ENCODE assay signal across 17 mouse cellular contexts in genomic region chr16:95903383-95903913, GRCm38 (mm10).
DNase-seq lines count a peak whose midpoint lies in the region; ATAC-seq lines count a peak whose summit lies in the region.
"Had no signal": no experiment of that assay in that cellular context is flagged by ENCODE, and none has a peak within 500 bp of the region (broad histone marks: within the 10 kb centered on the region; RNA-seq: fewer than 3 reads in every experiment).

No protein-coding gene starts in this region.

- intact Hi-C loops in left cerebral cortex, postnatal 4 days (cut with DNase I), result no loop called here

- H3K4me1 ChIP-seq in heart, embryonic 15.5 days (replicated peaks), result no peaks in the 10 kb centered on the region
- H3K4me1 ChIP-seq in megakaryocyte, embryonic 14.5 days, result peaks cover 21% of the 10 kb centered on the region
- no peaks in the 10 kb centered on the region for H3K4me1 ChIP-seq in midbrain, embryonic 13.5 days (replicated peaks)
- H3K4me1 ChIP-seq: forebrain, embryonic 13.5 days; liver, embryonic 13.5 days; stomach, embryonic 15.5 days had no signal

- H3K4me2 ChIP-seq in heart, embryonic 15.5 days, result no peak overlapping the region
- no peak overlapping the region for H3K4me2 ChIP-seq in midbrain, embryonic 13.5 days (replicated peaks)
- H3K4me2 ChIP-seq: forebrain, embryonic 13.5 days; liver, embryonic 13.5 days; stomach, embryonic 15.5 days had no signal

- 0 out of 2 replicates have a peak, but pooled peaks have one; percentile 43 for ATAC-seq in heart, embryonic 15.5 days (replicated peaks; ENCODE audit: insufficient number of reproducible peaks, insufficient read depth, low FRiP score, low read depth)
- no peak for ATAC-seq in megakaryocyte, adult 5-6 weeks (ENCODE audit: poor library complexity, severe bottlenecking)
- ATAC-seq in midbrain, embryonic 13.5 days, result no peak
- ATAC-seq: forebrain, embryonic 13.5 days had no signal

- WGBS in heart, embryonic 15.5 days, result 45% methylated on average over 3 of the region's 3 CpGs
- 71% methylated on average over 3 of the region's 3 CpGs for WGBS in midbrain, embryonic 13.5 days

- no peaks in the 10 kb centered on the region for H3K36me3 ChIP-seq in heart, embryonic 15.5 days
- no peaks in the 10 kb centered on the region for H3K36me3 ChIP-seq in megakaryocyte, embryonic 14.5 days (replicated peaks; ENCODE audit: low read length)
- no peaks in the 10 kb centered on the region for H3K36me3 ChIP-seq in midbrain, embryonic 13.5 days
- H3K36me3 ChIP-seq: liver, embryonic 13.5 days; stomach, embryonic 15.5 days had no signal

- DNase-seq in heart, adult 9 months (ENCODE audit: low spot score in 2 of 2), result no peak
- DNase-seq in MEL-GATA-1-ER (ENCODE audit: extremely low read depth, low read depth), result peak; percentile 26
- DNase-seq in thymus, postnatal 14 days, result peak; percentile 61
- DNase-seq in left cerebral cortex, postnatal 4 days, result no peak
- DNase-seq: adrenal gland, postnatal 14 days; cerebellum, adult 2 months; heart, postnatal 36 days; layer of hippocampus, adult 9-11 months; liver, embryonic 13.5 days; right cerebral cortex, postnatal 4 days had no signal

- no peaks in the 10 kb centered on the region for H3K9me3 ChIP-seq in heart, embryonic 15.5 days (replicated peaks)
- no peaks in the 10 kb centered on the region for H3K9me3 ChIP-seq in megakaryocyte, embryonic 14.5 days
- H3K9me3 ChIP-seq in midbrain, embryonic 13.5 days, result no peaks in the 10 kb centered on the region
- H3K9me3 ChIP-seq: forebrain, embryonic 13.5 days; liver, embryonic 13.5 days; stomach, embryonic 15.5 days had no signal

- H3K4me3 ChIP-seq in heart, embryonic 15.5 days, result no peak overlapping the region
- peak overlapping the region; percentile 4 for H3K4me3 ChIP-seq in megakaryocyte, embryonic 14.5 days (replicated peaks)
- H3K4me3 ChIP-seq in midbrain, embryonic 13.5 days (replicated peaks), result no peak overlapping the region
- H3K4me3 ChIP-seq: forebrain, embryonic 13.5 days; liver, embryonic 13.5 days; stomach, embryonic 15.5 days had no signal

- no peak overlapping the region for H3K9ac ChIP-seq in heart, embryonic 15.5 days
- H3K9ac ChIP-seq in midbrain, embryonic 13.5 days (replicated peaks), result no peak overlapping the region
- H3K9ac ChIP-seq: forebrain, embryonic 13.5 days; liver, embryonic 13.5 days; stomach, embryonic 15.5 days had no signal

- H3K27me3 ChIP-seq in heart, embryonic 15.5 days, result no peaks in the 10 kb centered on the region
- peaks cover 44% of the 10 kb centered on the region for H3K27me3 ChIP-seq in megakaryocyte, embryonic 14.5 days (replicated peaks)
- no peaks in the 10 kb centered on the region for H3K27me3 ChIP-seq in midbrain, embryonic 13.5 days
- H3K27me3 ChIP-seq: forebrain, embryonic 13.5 days; liver, embryonic 13.5 days; stomach, embryonic 15.5 days had no signal

- no peak overlapping the region for H3K27ac ChIP-seq in heart, embryonic 15.5 days
- H3K27ac ChIP-seq in midbrain, embryonic 13.5 days, result no peak overlapping the region
- H3K27ac ChIP-seq: forebrain, embryonic 13.5 days; liver, embryonic 13.5 days; macrophage; stomach, embryonic 15.5 days had no signal

Comparison
In these comparisons a context has a peak if more than half of its experiments do, and no peak if none do; other contexts are left out.
1. DNase-seq: peak in MEL-GATA-1-ER (single experiment) and thymus, postnatal 14 days (single experiment); none in heart, adult 9 months (0 of 2) and left cerebral cortex, postnatal 4 days (single experiment).